Comparison of ENCODE assay signal across 22 mouse cellular contexts in the genomic region with DNA sequence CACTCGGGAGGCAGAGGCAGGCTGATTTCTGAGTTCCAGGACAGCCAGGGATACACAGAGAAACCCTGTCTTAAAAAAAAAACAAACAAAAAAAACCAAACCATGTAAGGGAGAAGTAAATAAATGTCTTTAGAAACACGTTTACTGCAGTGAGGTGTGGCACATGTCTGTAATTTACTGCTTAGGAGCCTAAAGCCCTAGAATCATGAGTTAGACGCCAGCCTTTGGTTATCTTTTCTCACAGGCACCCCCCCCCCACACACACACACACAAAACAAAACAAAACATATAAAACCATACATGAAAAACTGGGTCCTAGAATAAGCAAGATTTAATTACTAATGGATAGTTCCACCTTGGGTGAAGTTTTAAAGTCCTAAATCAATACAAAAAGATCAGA.
"Had no signal": no experiment of that assay in that cellular context is flagged by ENCODE, and none has a peak within 500 bp of the region (broad histone marks: within the 10 kb centered on the region; RNA-seq: fewer than 3 reads in every experiment).

No protein-coding gene starts in this region.

- ATAC-seq: forebrain, embryonic 13.5 days; forebrain, embryonic 14.5 days; forebrain, embryonic 15.5 days; forebrain, embryonic 16.5 days; forebrain, postnatal 0 days had no signal

- DNase-seq: cerebellum, adult 2 months; cerebellum, adult 8-10 months; cerebellum, adult 9-10 months; cerebellum, adult 9-11 months; cerebellum, postnatal 10 days; cerebellum, postnatal 14 days; cerebellum, postnatal 25 days; cerebellum, postnatal 36 days; embryo, embryonic 11 days; forebrain, postnatal 0 days; gastrocnemius, adult 2 months; gastrocnemius, postnatal 10 days; gastrocnemius, postnatal 14 days; gastrocnemius, postnatal 25 days; gastrocnemius, postnatal 36 days; heart, adult 11 months; heart, adult 18-20 months; heart, adult 2 months had no signal
